Mouse (Mus musculus) cerebellum, adult (tissue): ENCODE data around the gene Pfkp.

Source experiments
- ATAC-seq: cut with Nextera tagmentation; 2 replicates; pipeline ENCODE4 v1.9.2; 2017; ENCODE audit warnings: mild to moderate bottlenecking, moderate library complexity, mixed read lengths; ENCODE audit not compliant: insufficient number of reproducible peaks, low FRiP score, low TSS enrichment

Pfkp gene

GRCm38 (mm10) chr13:6618711-6619110 is 29.9 kb downstream of the Pfkp start:
- no peak for ATAC-seq

- no peak for ATAC-seq
Measured at GRCm38 (mm10) chr13:6613690-6614445, 34.7 kb downstream of the Pfkp start.

DNA sequence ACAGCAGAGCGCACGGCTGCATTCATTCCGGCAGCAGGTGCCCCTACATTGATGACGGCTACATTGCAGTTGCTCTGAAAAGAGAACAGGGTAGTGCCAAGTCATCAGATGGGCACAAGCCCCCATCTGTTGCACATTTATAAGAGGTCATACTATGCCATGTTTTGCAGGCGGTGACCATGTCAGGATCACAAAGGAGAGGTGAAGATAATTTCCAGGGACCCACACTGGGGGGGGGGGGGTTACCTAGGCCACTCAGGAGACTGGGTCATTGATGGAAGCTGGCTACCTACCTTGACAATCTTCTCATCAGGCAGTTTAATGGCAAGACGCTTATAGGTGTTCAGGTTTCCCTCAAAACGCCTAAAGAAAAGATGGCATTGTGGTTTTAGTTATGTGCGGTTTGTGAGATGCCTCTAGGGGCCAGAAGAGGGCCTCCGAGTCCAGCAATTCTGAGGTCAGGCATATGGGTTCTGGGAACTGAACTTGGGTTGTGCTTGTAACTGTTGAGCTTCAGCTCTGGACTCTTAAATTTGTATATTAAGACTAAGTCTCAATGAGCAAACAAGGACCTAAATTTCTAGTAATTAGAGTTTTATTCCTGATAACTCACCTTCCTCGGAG is 45.7 kb downstream of the Pfkp start:
- ATAC-seq: no peak

DNA sequence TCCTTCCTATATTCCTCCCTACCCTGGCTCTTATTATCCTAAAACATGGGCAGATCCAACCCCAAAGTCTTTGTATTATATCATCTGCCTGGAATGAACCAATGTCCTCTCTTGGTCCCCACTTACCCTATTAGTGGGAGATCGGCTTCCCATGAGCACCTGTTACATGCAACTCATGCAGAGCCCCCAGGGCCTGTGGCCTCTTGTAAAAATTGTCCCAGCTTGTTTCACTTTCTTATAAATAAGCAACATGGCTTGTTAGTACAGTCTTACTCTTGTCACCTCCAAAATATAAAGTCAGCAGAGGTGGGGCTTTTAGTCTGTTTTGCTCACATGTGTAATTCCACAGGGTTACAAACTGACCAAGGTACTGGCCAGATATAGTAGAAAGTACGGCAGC is 46.9 kb downstream of the Pfkp start:
- ATAC-seq: no peak

GRCm38 (mm10) chr13:6600626-6601025 is 48.0 kb downstream of the Pfkp start:
- no peak for ATAC-seq

GRCm38 (mm10) chr13:6597801-6598200 is 50.8 kb downstream of the Pfkp start:
- no peak for ATAC-seq

DNA sequence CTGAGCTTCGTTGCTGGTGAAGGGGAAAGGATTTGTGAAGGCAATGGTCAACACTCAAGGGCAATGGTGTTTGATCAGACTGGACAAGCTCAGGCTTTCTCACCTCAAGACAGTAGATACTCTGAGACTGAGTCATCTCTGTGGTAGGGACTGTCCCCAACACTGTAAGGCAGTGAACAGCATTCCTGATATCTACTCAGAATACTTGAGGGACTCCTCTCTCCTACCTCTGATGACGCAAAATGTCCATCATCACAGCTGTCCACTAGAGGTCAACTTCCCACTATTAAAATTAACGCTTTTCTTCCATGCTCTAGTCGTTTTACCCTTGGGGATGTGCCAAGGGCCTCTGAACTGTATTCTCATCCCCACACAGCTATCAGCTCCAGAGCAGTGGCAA is 53.2 kb downstream of the Pfkp start:
- no peak for ATAC-seq

GRCm38 (mm10) chr13:6590846-6591245 is 57.7 kb downstream of the Pfkp start:
- no peak for ATAC-seq

DNA sequence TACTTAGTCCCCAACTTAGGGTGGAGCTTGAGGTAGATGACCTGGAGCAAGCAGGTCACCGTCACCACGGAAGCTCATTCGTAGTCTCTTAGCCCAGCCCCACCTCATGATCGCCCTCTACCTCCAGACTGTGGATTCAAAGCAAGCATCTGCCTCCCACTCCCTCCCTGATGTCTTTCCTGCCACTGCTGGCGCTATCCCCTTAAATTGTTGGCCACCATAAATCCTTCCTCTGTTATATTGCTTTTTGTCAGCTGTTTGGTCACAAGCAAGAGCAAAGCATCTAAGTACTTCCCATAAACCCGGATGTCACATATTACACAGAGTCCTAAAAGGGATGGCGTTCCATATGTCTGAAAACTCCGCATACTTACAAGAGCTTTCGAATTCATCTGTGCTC is 62.6 kb downstream of the Pfkp start:
- ATAC-seq: no peak

DNA sequence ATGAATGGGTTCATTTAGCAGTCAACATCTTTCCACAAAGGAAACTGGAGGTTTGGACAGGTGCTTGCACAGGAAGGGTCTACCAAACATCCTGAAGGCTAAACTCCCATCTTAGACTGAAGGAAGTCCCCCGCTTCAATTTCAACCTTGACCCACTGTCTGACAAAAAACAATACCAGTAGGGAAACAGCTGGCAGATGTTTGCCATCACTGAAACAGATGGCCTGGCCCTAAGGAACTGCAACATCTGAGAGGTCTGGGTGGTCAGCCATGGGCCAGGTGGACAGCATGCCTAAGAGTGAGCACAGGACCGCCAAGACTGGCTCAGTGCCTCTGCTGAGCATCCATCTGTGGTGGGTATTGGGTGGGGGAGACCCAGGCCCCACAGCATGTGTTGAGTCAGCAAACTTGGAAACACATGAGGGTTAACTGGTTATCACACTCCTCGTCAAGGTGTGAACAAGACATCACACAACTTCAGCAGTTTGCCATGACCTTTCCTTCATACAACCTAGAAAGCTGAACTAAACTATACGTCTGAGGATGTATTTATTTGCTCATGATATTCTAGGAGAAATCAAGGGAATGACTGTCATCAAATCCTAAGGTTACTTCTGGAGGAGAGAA is 65.0 kb downstream of the Pfkp start:
- no peak for ATAC-seq

DNA sequence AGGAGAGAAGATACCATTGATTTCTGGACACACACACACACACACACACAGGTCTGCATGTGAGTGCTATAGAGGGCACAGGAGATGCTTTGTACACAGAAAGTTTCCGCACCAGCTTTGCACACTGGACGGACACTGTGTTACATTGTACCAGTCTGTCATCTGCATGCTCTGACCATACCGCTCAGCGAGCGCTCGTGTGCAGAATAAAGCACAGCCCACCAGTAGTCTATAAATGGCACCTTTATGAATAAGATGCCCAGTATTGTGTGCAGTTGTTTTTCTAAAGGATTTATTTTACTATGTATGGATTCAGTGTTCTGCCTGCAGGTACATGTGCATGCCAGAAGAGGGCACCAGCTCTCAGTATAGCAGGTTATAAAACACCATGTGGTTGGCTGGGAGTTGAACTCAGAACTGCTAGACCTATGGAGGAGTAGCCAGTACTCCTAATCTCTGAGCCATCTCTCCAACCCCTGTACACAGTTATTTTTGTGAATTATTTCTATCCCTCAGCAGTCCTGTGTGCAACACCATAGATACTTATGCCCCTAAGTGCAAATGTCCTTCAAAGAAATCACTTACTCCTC is 72.6 kb downstream of the Pfkp start:
- 0 out of 2 replicates have a peak, but pooled peaks have one; percentile 7 for ATAC-seq

GRCm38 (mm10) chr13:6565571-6565970 is 83.0 kb downstream of the Pfkp start:
- ATAC-seq: no peak

DNA sequence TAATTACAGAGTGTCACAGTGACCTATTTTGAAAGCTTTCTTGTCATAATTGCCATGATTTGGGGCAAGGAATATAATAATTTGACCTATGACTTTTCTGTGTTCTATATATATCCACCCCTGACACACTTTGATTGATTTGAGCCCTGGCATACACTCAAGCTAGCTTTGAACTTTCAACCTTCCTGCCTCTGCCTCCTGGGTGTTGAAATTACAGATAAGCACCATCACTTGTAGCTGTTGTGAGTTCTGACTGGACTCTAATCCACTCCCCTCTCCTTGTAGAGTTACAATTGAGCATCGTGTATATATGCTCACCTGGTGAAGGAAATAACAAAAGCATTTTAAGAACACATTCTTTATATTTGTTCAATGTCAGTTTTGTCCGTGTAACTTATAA is 86.2 kb downstream of the Pfkp start:
- ATAC-seq: no peak

GRCm38 (mm10) chr13:6557771-6558170 is 90.8 kb downstream of the Pfkp start:
- ATAC-seq: no peak

GRCm38 (mm10) chr13:6555656-6556055 is 92.9 kb downstream of the Pfkp start:
- no peak for ATAC-seq

GRCm38 (mm10) chr13:6553708-6554107 is 94.9 kb downstream of the Pfkp start:
- ATAC-seq: no peak

- ATAC-seq: no peak
Measured at GRCm38 (mm10) chr13:6535287-6535932, 113.2 kb downstream of the Pfkp start.

- peak; percentile 70; the same call in 1 of the 2 replicates for ATAC-seq
Measured at GRCm38 (mm10) chr13:6532683-6533082, 115.9 kb downstream of the Pfkp start.
